28 mouse cellular contexts compared by ENCODE assay signal in the genomic region with DNA sequence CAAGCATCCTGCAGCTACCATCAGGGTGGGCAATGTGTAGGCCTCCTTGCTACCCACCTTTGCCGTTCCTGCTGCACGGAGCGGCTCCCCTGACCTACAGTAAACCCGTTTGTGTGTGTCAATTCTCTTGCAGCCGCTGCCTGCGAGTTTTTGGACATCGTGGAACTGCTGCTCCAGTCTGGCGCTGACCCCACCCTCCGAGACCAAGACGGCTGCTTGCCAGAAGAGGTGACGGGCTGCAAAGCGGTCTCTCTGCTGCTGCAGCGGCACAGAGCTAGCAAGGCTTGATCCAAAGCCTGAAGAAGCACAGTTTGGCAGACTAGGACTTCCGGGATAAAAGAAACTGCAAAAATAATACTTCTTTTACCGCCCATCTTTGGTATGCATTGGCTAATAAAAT.
A peak's percentile ranks its signal among the peaks of the same experiment; 100 is the strongest.
DNase-seq lines count a peak whose midpoint lies in the region; ATAC-seq and TF ChIP-seq lines count a peak whose summit lies in the region.
"Had no signal": no experiment of that assay in that cellular context is flagged by ENCODE, and none has a peak within 500 bp of the region (broad histone marks: within the 10 kb centered on the region; RNA-seq: fewer than 3 reads in every experiment).

No protein-coding gene starts in this region.

- H3K27me3 ChIP-seq in hindbrain, embryonic 12.5 days, result no peaks in the 10 kb centered on the region
- H3K27me3 ChIP-seq in hindbrain, embryonic 11.5 days (ENCODE audit: control insufficient read depth, insufficient read depth, low read length), result no peaks in the 10 kb centered on the region
- H3K27me3 ChIP-seq: embryonic facial prominence, embryonic 13.5 days; forebrain, embryonic 15.5 days; hindbrain, embryonic 13.5 days; kidney, embryonic 15.5 days; liver, embryonic 12.5 days; megakaryocyte, embryonic 14.5 days; midbrain, embryonic 12.5 days had no signal

- no peak for ATAC-seq in hindbrain, embryonic 12.5 days (ENCODE audit: low FRiP score)
- ATAC-seq in hindbrain, embryonic 11.5 days (ENCODE audit: low FRiP score), result no peak
- ATAC-seq: CD4-positive, CD25-positive, alpha-beta regulatory T cell, adult 4 months; forebrain, embryonic 15.5 days; inflammation-experienced regulatory T-cells, adult 6 months; liver, embryonic 12.5 days; liver, postnatal 0 days had no signal

- no peaks in the 10 kb centered on the region for H3K36me3 ChIP-seq in hindbrain, embryonic 12.5 days
- no peaks in the 10 kb centered on the region for H3K36me3 ChIP-seq in hindbrain, embryonic 11.5 days (ENCODE audit: control insufficient read depth, insufficient read depth, low read length)
- H3K36me3 ChIP-seq: embryonic facial prominence, embryonic 13.5 days; forebrain, embryonic 10.5 days; forebrain, embryonic 15.5 days; hindbrain, embryonic 13.5 days; midbrain, embryonic 12.5 days had no signal

- no peak overlapping the region for H3K27ac ChIP-seq in gastrocnemius, adult 2 months
- 0 out of 2 replicates have a peak overlapping the region, but pooled peaks have one; percentile 17 for H3K27ac ChIP-seq in hindbrain, embryonic 12.5 days
- no peak overlapping the region for H3K27ac ChIP-seq in hindbrain, embryonic 11.5 days (ENCODE audit: low read depth, low read length)
- H3K27ac ChIP-seq: embryonic facial prominence, embryonic 13.5 days; forebrain, embryonic 10.5 days; forebrain, embryonic 15.5 days; heart, adult 2 months; hindbrain, embryonic 13.5 days; kidney, embryonic 15.5 days; layer of hippocampus, adult 2 months; left cerebral cortex, adult 2 months; liver, embryonic 12.5 days; midbrain, embryonic 12.5 days had no signal

- TF ChIP-seq POLR2A in brain, embryonic 14.5 days (IDR thresholded peaks at IDR 0.05; ENCODE audit: borderline replicate concordance, extremely low read depth, insufficient read depth, insufficient read length, poor library complexity, severe bottlenecking), result no peak

- H3K4me1 ChIP-seq in hindbrain, embryonic 12.5 days, result peaks cover 13% of the 10 kb centered on the region
- no peaks in the 10 kb centered on the region; the same call in 1 of the 2 replicates for H3K4me1 ChIP-seq in hindbrain, embryonic 11.5 days (replicated peaks; ENCODE audit: control insufficient read depth, insufficient read depth, low read length)
- H3K4me1 ChIP-seq: forebrain, embryonic 10.5 days; forebrain, embryonic 15.5 days; liver, embryonic 12.5 days; megakaryocyte, embryonic 14.5 days had no signal

- H3K9ac ChIP-seq in hindbrain, embryonic 12.5 days, result no peak overlapping the region
- no peak overlapping the region for H3K9ac ChIP-seq in hindbrain, embryonic 11.5 days (ENCODE audit: low read depth, low read length)
- H3K9ac ChIP-seq: embryonic facial prominence, embryonic 13.5 days; forebrain, embryonic 15.5 days; hindbrain, embryonic 13.5 days; kidney, embryonic 15.5 days; liver, embryonic 12.5 days; liver, postnatal 0 days; midbrain, embryonic 12.5 days had no signal

- no peak overlapping the region for H3K4me2 ChIP-seq in hindbrain, embryonic 12.5 days (replicated peaks)
- H3K4me2 ChIP-seq in hindbrain, embryonic 11.5 days (replicated peaks; ENCODE audit: low read depth, low read length), result no peak overlapping the region
- H3K4me2 ChIP-seq: embryonic facial prominence, embryonic 13.5 days; forebrain, embryonic 15.5 days; hindbrain, embryonic 13.5 days; kidney, embryonic 15.5 days; liver, embryonic 12.5 days; midbrain, embryonic 12.5 days had no signal

- H3K4me3 ChIP-seq in gastrocnemius, adult 2 months, result no peak overlapping the region
- no peak overlapping the region for H3K4me3 ChIP-seq in hindbrain, embryonic 12.5 days
- no peak overlapping the region for H3K4me3 ChIP-seq in hindbrain, embryonic 11.5 days (ENCODE audit: low read depth, low read length)
- H3K4me3 ChIP-seq: embryonic facial prominence, embryonic 13.5 days; forebrain, embryonic 10.5 days; forebrain, embryonic 15.5 days; heart, adult 2 months; hindbrain, embryonic 13.5 days; kidney, embryonic 15.5 days; layer of hippocampus, adult 2 months; left cerebral cortex, adult 2 months; liver, embryonic 12.5 days; megakaryocyte, embryonic 14.5 days; midbrain, embryonic 12.5 days; myocyte had no signal

- intact Hi-C loops in gastrocnemius, adult 2 months (cut with DNase I), result no loop called here

- 81% methylated on average over 15 of the region's 15 CpGs for WGBS in hindbrain, embryonic 12.5 days
- WGBS in hindbrain, embryonic 11.5 days, result 87% methylated on average over 15 of the region's 15 CpGs

- H3K9me3 ChIP-seq in hindbrain, embryonic 12.5 days (replicated peaks), result no peaks in the 10 kb centered on the region
- H3K9me3 ChIP-seq in hindbrain, embryonic 11.5 days (ENCODE audit: control insufficient read depth, low read length), result no peaks in the 10 kb centered on the region
- H3K9me3 ChIP-seq: embryonic facial prominence, embryonic 13.5 days; forebrain, embryonic 10.5 days; forebrain, embryonic 15.5 days; hindbrain, embryonic 13.5 days; kidney, embryonic 15.5 days; liver, embryonic 12.5 days; megakaryocyte, embryonic 14.5 days; midbrain, embryonic 12.5 days had no signal

- TF ChIP-seq CTCF in gastrocnemius, adult 2 months (IDR thresholded peaks at IDR 0.05), result no peak
- no peak for TF ChIP-seq CTCF in brain, embryonic 14.5 days (IDR thresholded peaks at IDR 0.05; ENCODE audit: borderline replicate concordance, extremely low read depth, insufficient read depth, insufficient read length)

- peak; percentile 29 for DNase-seq in gastrocnemius, adult 2 months
- DNase-seq in gastrocnemius, postnatal 25 days, result no peak
- no peak for DNase-seq in hindbrain, embryonic 11.5 days (ENCODE audit: low spot score)
- DNase-seq in lung, postnatal 10 days, result peak; percentile 61
- no peak for DNase-seq in lung, postnatal 25 days (ENCODE audit: low spot score)
- DNase-seq in brain, embryonic 14.5 days (ENCODE audit: low read depth), result peak; percentile 56
- DNase-seq: adrenal gland, postnatal 36 days; cerebellum, adult 8-10 months; heart, adult 2 months; kidney, adult 11 months; kidney, postnatal 25 days; liver, postnatal 0 days; spleen, adult 18-20 months; thymus, postnatal 14 days had no signal

Comparison
In these comparisons a context has a peak if more than half of its experiments do, and no peak if none do; other contexts are left out.
1. DNase-seq: peak in gastrocnemius, adult 2 months (single experiment), lung, postnatal 10 days (single experiment) and brain, embryonic 14.5 days (single experiment); none in gastrocnemius, postnatal 25 days (single experiment), hindbrain, embryonic 11.5 days (single experiment) and lung, postnatal 25 days (single experiment).